8 mouse cellular contexts compared by ENCODE assay signal in the genomic region with DNA sequence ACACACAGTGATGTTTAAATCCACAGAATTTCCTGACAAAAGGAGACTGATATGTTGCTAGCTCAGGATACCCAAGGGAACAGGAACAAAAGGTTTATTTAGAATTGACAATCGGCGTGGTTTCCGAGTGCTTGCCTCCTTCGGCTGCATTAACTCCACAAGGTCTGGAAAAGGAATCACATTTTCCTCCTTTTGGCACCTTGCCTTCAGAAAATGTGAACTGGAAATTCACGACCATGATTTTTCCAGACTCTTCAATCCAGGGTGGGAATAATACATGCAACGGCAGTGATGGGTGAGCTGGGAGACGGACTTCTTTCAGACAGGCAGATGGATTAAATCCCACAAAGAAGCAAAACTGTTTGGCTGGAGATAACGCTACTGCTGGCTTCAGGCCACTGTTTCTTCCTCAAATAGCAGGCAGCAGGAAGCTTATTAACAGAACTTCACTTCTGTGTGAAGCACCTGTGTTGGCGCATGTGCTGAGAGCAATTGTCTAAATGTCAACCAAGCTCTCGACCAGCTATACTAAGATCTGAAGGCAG. TPM values are rescaled to one million over a fixed set of nuclear protein-coding genes. Genes with fewer than 3 reads are reported as not detected.
DNase-seq lines count a peak whose midpoint lies in the region; ATAC-seq lines count a peak whose summit lies in the region.

No protein-coding gene starts in this region.

- no peaks in the 10 kb centered on the region for H3K27me3 ChIP-seq in forebrain, embryonic 10.5 days (ENCODE audit: poor library complexity, severe bottlenecking)
- no peaks in the 10 kb centered on the region for H3K27me3 ChIP-seq in hindbrain, embryonic 13.5 days
- no peaks in the 10 kb centered on the region for H3K27me3 ChIP-seq in midbrain, embryonic 11.5 days (ENCODE audit: control insufficient read depth, insufficient read depth, low read length)

- 33% methylated on average over 10 of the region's 10 CpGs for WGBS in forebrain, embryonic 10.5 days
- 16% methylated on average over 10 of the region's 10 CpGs for WGBS in hindbrain, embryonic 13.5 days
- 20% methylated on average over 10 of the region's 10 CpGs for WGBS in midbrain, embryonic 11.5 days

- H3K36me3 ChIP-seq in forebrain, embryonic 10.5 days (replicated peaks) = no peaks in the 10 kb centered on the region
- no peaks in the 10 kb centered on the region for H3K36me3 ChIP-seq in hindbrain, embryonic 13.5 days
- H3K36me3 ChIP-seq in midbrain, embryonic 11.5 days (ENCODE audit: control insufficient read depth, insufficient read depth, low read length) = no peaks in the 10 kb centered on the region

- H3K4me3 ChIP-seq in forebrain, embryonic 10.5 days = 0 out of 2 replicates have a peak overlapping the region, but pooled peaks have one; percentile 10
- 0 out of 2 replicates have a peak overlapping the region, but pooled peaks have one; percentile 2 for H3K4me3 ChIP-seq in hindbrain, embryonic 13.5 days
- no peak overlapping the region for H3K4me3 ChIP-seq in midbrain, embryonic 11.5 days (ENCODE audit: low read depth, low read length)

- no peaks in the 10 kb centered on the region for H3K9me3 ChIP-seq in forebrain, embryonic 10.5 days
- no peaks in the 10 kb centered on the region for H3K9me3 ChIP-seq in hindbrain, embryonic 13.5 days
- H3K9me3 ChIP-seq in midbrain, embryonic 11.5 days (ENCODE audit: control insufficient read depth, low read length) = no peaks in the 10 kb centered on the region

- H3K4me2 ChIP-seq in hindbrain, embryonic 13.5 days = peak overlapping the region; percentile 42
- H3K4me2 ChIP-seq in midbrain, embryonic 11.5 days = peak overlapping the region; percentile 16

- H3K27ac ChIP-seq in forebrain, embryonic 10.5 days = peak overlapping the region; percentile 42
- H3K27ac ChIP-seq in hindbrain, embryonic 13.5 days = peak overlapping the region; percentile 52
- peak overlapping the region; percentile 64 for H3K27ac ChIP-seq in midbrain, embryonic 11.5 days (ENCODE audit: low read depth, low read length)

- peaks cover 16% of the 10 kb centered on the region for H3K4me1 ChIP-seq in forebrain, embryonic 10.5 days
- H3K4me1 ChIP-seq in hindbrain, embryonic 13.5 days (replicated peaks) = peaks cover 11% of the 10 kb centered on the region
- peaks cover 3% of the 10 kb centered on the region; the same call in 1 of the 2 replicates for H3K4me1 ChIP-seq in midbrain, embryonic 11.5 days (ENCODE audit: control insufficient read depth, insufficient read depth, low read length)

- H3K9ac ChIP-seq in hindbrain, embryonic 13.5 days = peak overlapping the region; percentile 36; the same call in 1 of the 2 replicates
- H3K9ac ChIP-seq in midbrain, embryonic 11.5 days (ENCODE audit: low read length) = 0 out of 2 replicates have a peak overlapping the region, but pooled peaks have one; percentile 50

- peak; percentile 35 to 45 for DNase-seq in right cerebral cortex, postnatal 10 days (ENCODE audit: low spot score in 2 of 2)
- no peak for DNase-seq in right cerebral cortex, postnatal 14 days
- DNase-seq in forebrain, embryonic 10.5 days (ENCODE audit: extremely low spot score, low spot score) = no peak
- peak; percentile 91 for DNase-seq in midbrain, embryonic 11.5 days (ENCODE audit: low spot score, missing footprints)
- no peak for DNase-seq in adrenal gland, adult (ENCODE audit: inconsistent age in 2 of 2, low spot score in 1 of 2)

- ATAC-seq in hindbrain, embryonic 13.5 days (ENCODE audit: low FRiP score) = no peak; the same call in 1 of the 2 replicates
- peak; percentile 74 for ATAC-seq in midbrain, embryonic 11.5 days (ENCODE audit: low FRiP score)
- no peak; the same call in 1 of the 2 replicates for ATAC-seq in megakaryocyte-erythroid progenitor cell, adult 5-6 weeks (replicated peaks; ENCODE audit: low FRiP score, low TSS enrichment, poor library complexity, severe bottlenecking)
- no peak for ATAC-seq in erythroid progenitor cell, adult 5-6 weeks (replicated peaks; ENCODE audit: low FRiP score, poor library complexity, severe bottlenecking)

RNA-seq across cellular contexts. Expression of gene Col28a1, which starts 13.9 kb away (rescaled TPM):
- 0.10 and 0.12 TPM in 2 replicates for polyA plus RNA-seq in forebrain, embryonic 10.5 days (2016; fragmentation: Nextera tagmentation; extraction: Ambion mirVana)
- polyA plus RNA-seq in hindbrain, embryonic 13.5 days (2015; fragmentation: Nextera tagmentation; extraction: Ambion mirVana) = 0.76 and 1.1 TPM in 2 replicates
- 0.04 TPM in 1 of 2 replicates, not detected in the other for polyA plus RNA-seq in midbrain, embryonic 11.5 days (2014; fragmentation: Nextera tagmentation; extraction: Ambion mirVana)
- not detected in 2 replicates for total RNA-seq in megakaryocyte-erythroid progenitor cell, adult 5-6 weeks (2014; fragmentation: Nextera tagmentation)
- total RNA-seq in megakaryocyte-erythroid progenitor cell, adult 5-6 weeks (2017) = 0.08 TPM in 1 of 2 replicates, not detected in the other
- total RNA-seq in erythroid progenitor cell, adult 5-6 weeks (2015; ENCODE audit: low replicate concordance) = not detected in 2 replicates
- not detected in 2 replicates for total RNA-seq in erythroid progenitor cell, adult 5-6 weeks (2017; ENCODE audit: low replicate concordance)

RNA-seq across cellular contexts. Expression of gene Mios, which starts 30.6 kb away (rescaled TPM):
- 27.6 and 28.6 TPM in 2 replicates for polyA plus RNA-seq in forebrain, embryonic 10.5 days (2016; fragmentation: Nextera tagmentation; extraction: Ambion mirVana)
- polyA plus RNA-seq in hindbrain, embryonic 13.5 days (2015; fragmentation: Nextera tagmentation; extraction: Ambion mirVana) = 26.2 and 27.4 TPM in 2 replicates
- polyA plus RNA-seq in midbrain, embryonic 11.5 days (2014; fragmentation: Nextera tagmentation; extraction: Ambion mirVana) = 26.9 and 28.5 TPM in 2 replicates
- total RNA-seq in megakaryocyte-erythroid progenitor cell, adult 5-6 weeks (2014; fragmentation: Nextera tagmentation) = 31.4 and 33.6 TPM in 2 replicates
- 39.2 and 53.4 TPM in 2 replicates for total RNA-seq in megakaryocyte-erythroid progenitor cell, adult 5-6 weeks (2017)
- 5.4 and 11.3 TPM in 2 replicates for total RNA-seq in erythroid progenitor cell, adult 5-6 weeks (2015; ENCODE audit: low replicate concordance)
- 4.2 and 8.6 TPM in 2 replicates for total RNA-seq in erythroid progenitor cell, adult 5-6 weeks (2017; ENCODE audit: low replicate concordance)

Comparison
In these comparisons a context has a peak if more than half of its experiments do, and no peak if none do; other contexts are left out.
1. DNase-seq: peak in right cerebral cortex, postnatal 10 days (2 of 2) and midbrain, embryonic 11.5 days (single experiment); none in right cerebral cortex, postnatal 14 days (single experiment), forebrain, embryonic 10.5 days (single experiment) and adrenal gland, adult (0 of 2).
2. Peak in every context shown above with its lines, with median percentiles within 50 percentile points of each other: H3K27ac ChIP-seq.